Mouse (Mus musculus) urinary bladder, postnatal 10 days (tissue): ENCODE measurements around the gene Epb41l4b.

Source experiments
- DNase-seq: peaks from one replicate; pipeline ENCODE4 v3.0.0; 2022; ENCODE audit warnings: low spot score

Gene Epb41l4b

GRCm38 (mm10) chr4:57153068-57153835 lies 10.0 kb upstream of the Epb41l4b start:
- no peak for DNase-seq

- no peak for DNase-seq
Measured at GRCm38 (mm10) chr4:57148182-57148581, 4.9 kb upstream of the Epb41l4b start.

- no peak for DNase-seq
Measured at GRCm38 (mm10) chr4:57142374-57143025, 737 bp downstream of the Epb41l4b start.

- no peak for DNase-seq
Measured at GRCm38 (mm10) chr4:57141908-57142361, 1.3 kb downstream of the Epb41l4b start.

GRCm38 (mm10) chr4:57140992-57141717 lies 2.1 kb downstream of the Epb41l4b start:
- no peak for DNase-seq

- DNase-seq, result no peak
Measured at GRCm38 (mm10) chr4:57140200-57140799, 2.9 kb downstream of the Epb41l4b start.

GRCm38 (mm10) chr4:57139433-57139832 lies 3.8 kb downstream of the Epb41l4b start:
- no peak for DNase-seq

- DNase-seq, result no peak
Measured at GRCm38 (mm10) chr4:57138093-57138440, 5.2 kb downstream of the Epb41l4b start.

- DNase-seq, result no peak
Measured at GRCm38 (mm10) chr4:57137371-57138092, 5.7 kb downstream of the Epb41l4b start.

GRCm38 (mm10) chr4:57135431-57135830 lies 7.8 kb downstream of the Epb41l4b start:
- no peak for DNase-seq

GRCm38 (mm10) chr4:57134554-57134953 lies 8.7 kb downstream of the Epb41l4b start:
- DNase-seq, result no peak

GRCm38 (mm10) chr4:57131839-57132238 lies 11.4 kb downstream of the Epb41l4b start:
- DNase-seq, result no peak

- DNase-seq, result no peak
Measured at GRCm38 (mm10) chr4:57129718-57130515, 13.3 kb downstream of the Epb41l4b start.

GRCm38 (mm10) chr4:57123003-57123402 lies 20.2 kb downstream of the Epb41l4b start:
- no peak for DNase-seq

GRCm38 (mm10) chr4:57122166-57122565 lies 21.1 kb downstream of the Epb41l4b start:
- DNase-seq, result no peak

GRCm38 (mm10) chr4:57120563-57120962 lies 22.7 kb downstream of the Epb41l4b start:
- no peak for DNase-seq

- no peak for DNase-seq
Measured at GRCm38 (mm10) chr4:57119976-57120375, 23.3 kb downstream of the Epb41l4b start.

- no peak for DNase-seq
Measured at GRCm38 (mm10) chr4:57118883-57119282, 24.4 kb downstream of the Epb41l4b start.

- no peak for DNase-seq
Measured at GRCm38 (mm10) chr4:57116278-57116677, 27.0 kb downstream of the Epb41l4b start.

- DNase-seq, result no peak
Measured at GRCm38 (mm10) chr4:57114617-57115592, 28.3 kb downstream of the Epb41l4b start.
